Mouse (Mus musculus) mouse trophoblast stem cell (cell line): ENCODE measurements around the gene Fndc1.

Experiments
- in situ Hi-C, 2 experiments: fragments of 300-500 bp; cut with MseI, MboI; formaldehyde crosslinking; loops; 2 replicates in 1 of 2; 3 replicates in 1 of 2; pipeline ENCODE4 v1.15.1; 2025

Gene Fndc1

GRCm38 (mm10) chr17:7820176-7820575 is 6.9 kb downstream of the Fndc1 start:
- in situ Hi-C loops: no loop called here

- in situ Hi-C loops: no loop called here
These were observed 10.5 kb downstream of the Fndc1 start for GRCm38 (mm10) chr17:7816602-7817001.

- in situ Hi-C loops: no loop called here
These were observed 12.7 kb downstream of the Fndc1 start for GRCm38 (mm10) chr17:7814433-7814832.

GRCm38 (mm10) chr17:7808043-7808442 is 19.1 kb downstream of the Fndc1 start:
- in situ Hi-C loops: no loop called here

GRCm38 (mm10) chr17:7805105-7805504 is 22.0 kb downstream of the Fndc1 start:
- in situ Hi-C loops: no loop called here

- in situ Hi-C loops: no loop called here
These were observed 24.6 kb downstream of the Fndc1 start for GRCm38 (mm10) chr17:7802483-7802882.

GRCm38 (mm10) chr17:7799894-7800293 is 27.2 kb downstream of the Fndc1 start:
- in situ Hi-C loops: no loop called here

- in situ Hi-C loops: no loop called here
These were observed 31.5 kb downstream of the Fndc1 start for GRCm38 (mm10) chr17:7795584-7795983.

- in situ Hi-C loops: no loop called here
These were observed 31.9 kb downstream of the Fndc1 start for GRCm38 (mm10) chr17:7795168-7795567.

GRCm38 (mm10) chr17:7794093-7794492 is 33.0 kb downstream of the Fndc1 start:
- in situ Hi-C loops: no loop called here

- in situ Hi-C loops: no loop called here
These were observed 36.6 kb downstream of the Fndc1 start for GRCm38 (mm10) chr17:7790512-7790911.

GRCm38 (mm10) chr17:7774101-7774500 is 53.0 kb downstream of the Fndc1 start:
- in situ Hi-C loops: no loop called here

GRCm38 (mm10) chr17:7759786-7760185 is 67.3 kb downstream of the Fndc1 start:
- in situ Hi-C loops: no loop called here

GRCm38 (mm10) chr17:7755001-7755400 is 72.1 kb downstream of the Fndc1 start:
- in situ Hi-C loops: no loop called here

GRCm38 (mm10) chr17:7753383-7753782 is 73.7 kb downstream of the Fndc1 start:
- in situ Hi-C loops: no loop called here

- in situ Hi-C loops: no loop called here
These were observed 77.9 kb downstream of the Fndc1 start for GRCm38 (mm10) chr17:7749051-7749815.

GRCm38 (mm10) chr17:7746841-7747240 is 80.3 kb downstream of the Fndc1 start:
- in situ Hi-C loops: no loop called here

- in situ Hi-C loops: no loop called here
These were observed 82.1 kb downstream of the Fndc1 start for GRCm38 (mm10) chr17:7744976-7745375.

- in situ Hi-C loops: no loop called here
These were observed 86.1 kb downstream of the Fndc1 start for GRCm38 (mm10) chr17:7740988-7741387.

GRCm38 (mm10) chr17:7722991-7723390 is 104.1 kb downstream of the Fndc1 start:
- in situ Hi-C loops: no loop called here

GRCm38 (mm10) chr17:7718886-7719285 is 108.2 kb downstream of the Fndc1 start:
- in situ Hi-C loops: no loop called here

- in situ Hi-C loops: no loop called here
These were observed 109.2 kb downstream of the Fndc1 start for GRCm38 (mm10) chr17:7717945-7718344.

- in situ Hi-C loops: no loop called here
These were observed 114.1 kb downstream of the Fndc1 start for GRCm38 (mm10) chr17:7713020-7713419.

- in situ Hi-C loops: no loop called here
These were observed 120.0 kb downstream of the Fndc1 start for GRCm38 (mm10) chr17:7707073-7707472.
